Mouse (Mus musculus) neural tube, embryonic 13.5 days (tissue): ENCODE measurements at regions not wholly inside any gene's neighbourhood (a gene's known extent, or its start where the extent isn't known, plus 50 kb on each side); places are given as distances from the start of the nearest gene placed in this dataset.

Experiments used
- ATAC-seq: fragments of 200-750 bp; cut with Nextera tagmentation; 2 replicates; pipeline ENCODE4 v1.8.0; 2017; ENCODE audit warnings: low read depth, mild to moderate bottlenecking, moderate TSS enrichment, moderate library complexity
- H3K27ac ChIP-seq: fragments of 300-500 bp; sonication (generic); replicated peaks from 2 replicates; pipeline ENCODE4 v1.5.1; 2015; ENCODE audit warnings: moderate library complexity, mild to moderate bottlenecking, inconsistent platforms
- H3K27me3 ChIP-seq: fragments of 300-500 bp; sonication (generic); 2 replicates; pipeline ENCODE4 v1.6.1; 2015; ENCODE audit warnings: mild to moderate bottlenecking, inconsistent platforms
- H3K36me3 ChIP-seq: fragments of 300-500 bp; sonication (generic); 2 replicates; pipeline ENCODE4 v1.6.1; 2015; ENCODE audit warnings: mild to moderate bottlenecking, inconsistent platforms
- H3K4me1 ChIP-seq: fragments of 300-500 bp; sonication (generic); replicated peaks from 2 replicates; pipeline ENCODE4 v1.6.1; 2015; ENCODE audit warnings: inconsistent platforms
- H3K4me2 ChIP-seq: fragments of 300-500 bp; sonication (generic); 2 replicates; pipeline ENCODE4 v1.6.1; 2015; ENCODE audit warnings: inconsistent platforms, mild to moderate bottlenecking, moderate library complexity
- H3K4me3 ChIP-seq: fragments of 300-500 bp; sonication (generic); 2 replicates; pipeline ENCODE4 v1.5.1; 2015; ENCODE audit warnings: mild to moderate bottlenecking, inconsistent platforms
- H3K9ac ChIP-seq: fragments of 300-500 bp; sonication (generic); 2 replicates; pipeline ENCODE4 v1.6.1; 2015; ENCODE audit warnings: moderate library complexity, mild to moderate bottlenecking, inconsistent platforms
- H3K9me3 ChIP-seq: fragments of 300-500 bp; sonication (generic); 2 replicates; pipeline ENCODE4 v1.6.1; 2016; ENCODE audit warnings: inconsistent platforms
- WGBS: fragments of 180-500 bp; shearing (Covaris S2); methylation state at CpG from one replicate; pipeline ENCODE4 v1.1.7; 2015; 5-methylcytosine and 5-hydroxymethylcytosine counted together

DNA sequence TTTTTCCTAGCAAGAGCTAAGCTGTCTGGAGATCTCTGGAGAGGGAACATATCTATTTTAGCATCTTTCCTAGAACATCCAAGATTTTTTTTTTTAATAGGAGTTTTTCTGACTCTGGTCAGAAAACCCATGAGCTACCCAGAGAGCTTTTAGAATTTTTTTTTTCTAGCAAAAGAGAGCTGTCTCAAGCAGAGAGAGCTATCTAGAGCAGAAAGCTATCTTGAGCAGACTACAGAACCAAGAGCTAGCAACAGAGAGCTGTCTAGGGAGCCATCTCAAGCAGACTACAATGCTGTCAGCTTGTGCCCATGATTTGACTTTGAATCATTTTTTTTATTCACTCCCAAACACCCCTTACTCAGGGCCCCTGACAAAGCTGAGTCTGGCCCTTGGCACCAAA, 112.5 kb downstream of the Mbip start:
- H3K27me3 ChIP-seq: no peaks in the 10 kb centered on the region
- ATAC-seq: no peak
- H3K9ac ChIP-seq: no peak overlapping the region
- peaks cover 7% of the 10 kb centered on the region; the same call in 1 of the 2 replicates for H3K4me1 ChIP-seq
- H3K27ac ChIP-seq: no peak overlapping the region
- no peak overlapping the region for H3K4me2 ChIP-seq
- no peak overlapping the region for H3K4me3 ChIP-seq
- H3K9me3 ChIP-seq: no peaks in the 10 kb centered on the region
- no peaks in the 10 kb centered on the region for H3K36me3 ChIP-seq

- H3K9ac ChIP-seq: no peak overlapping the region
- no peak overlapping the region for H3K4me2 ChIP-seq
- H3K36me3 ChIP-seq: no peaks in the 10 kb centered on the region
- WGBS: 85% methylated on average over 3 of the region's 3 CpGs
- ATAC-seq: no peak
- no peaks in the 10 kb centered on the region for H3K27me3 ChIP-seq
- H3K9me3 ChIP-seq: no peaks in the 10 kb centered on the region
- H3K4me3 ChIP-seq: no peak overlapping the region
- H3K4me1 ChIP-seq: no peaks in the 10 kb centered on the region
- H3K27ac ChIP-seq: no peak overlapping the region
These were observed 121.4 kb downstream of the Mbip start for GRCm38 (mm10) chr12:56224142-56224895.

DNA sequence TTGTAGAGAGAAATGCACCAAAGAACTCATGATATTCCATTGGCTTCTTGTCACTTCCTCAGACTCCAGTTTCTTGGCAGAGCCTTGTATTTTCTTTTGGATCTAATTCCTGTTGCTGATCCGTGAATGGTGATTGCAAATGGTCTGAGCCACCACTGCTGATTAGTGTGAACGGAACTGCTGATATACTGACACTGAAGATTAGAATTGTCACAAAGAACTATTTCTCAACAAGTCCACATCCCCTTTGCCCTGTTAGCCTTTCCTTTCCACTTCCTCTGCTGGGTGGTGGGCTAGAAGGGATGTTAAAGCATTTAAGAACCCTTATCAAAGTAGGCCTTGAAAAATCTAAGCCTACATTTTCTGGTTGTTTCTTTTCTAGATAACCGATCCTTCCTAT, 152.2 kb downstream of the Mbip start:
- 85% methylated on average over 3 of the region's 3 CpGs for WGBS
- no peak overlapping the region for H3K4me3 ChIP-seq
- H3K27ac ChIP-seq: no peak overlapping the region
- no peak overlapping the region for H3K9ac ChIP-seq
- H3K9me3 ChIP-seq: no peaks in the 10 kb centered on the region
- no peak for ATAC-seq
- 0 out of 2 replicates have a peak, but pooled peaks cover 5% of the 10 kb centered on the region for H3K4me1 ChIP-seq
- no peak overlapping the region for H3K4me2 ChIP-seq
- H3K27me3 ChIP-seq: no peaks in the 10 kb centered on the region
- no peaks in the 10 kb centered on the region for H3K36me3 ChIP-seq

DNA sequence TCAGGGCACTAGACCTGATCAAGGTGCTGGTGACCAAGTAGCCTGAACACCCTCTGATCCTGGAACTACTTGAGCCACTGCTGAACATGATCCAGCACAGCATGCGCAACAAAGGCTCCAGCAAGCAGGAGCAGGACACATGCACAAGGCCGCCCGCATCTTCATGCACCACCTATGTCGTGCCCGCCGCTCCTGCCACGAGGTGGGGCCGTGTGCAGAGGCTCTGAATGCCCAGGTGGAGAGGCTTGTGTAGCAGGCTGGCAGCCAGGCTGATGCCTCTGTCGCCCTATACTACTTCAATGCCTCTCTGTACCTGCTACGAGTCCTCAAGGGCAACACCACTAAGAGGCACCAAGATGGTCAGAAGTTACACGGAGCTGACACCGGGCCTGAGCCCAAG, 156.1 kb downstream of the Mbip start:
- no peak for ATAC-seq

GRCm38 (mm10) chr12:56160736-56161135, 185.0 kb downstream of the Mbip start:
- no peak overlapping the region for H3K27ac ChIP-seq
- no peaks in the 10 kb centered on the region for H3K4me1 ChIP-seq
- no peak for ATAC-seq
- H3K9me3 ChIP-seq: no peaks in the 10 kb centered on the region
- no peaks in the 10 kb centered on the region for H3K36me3 ChIP-seq
- no peak overlapping the region for H3K4me2 ChIP-seq
- H3K9ac ChIP-seq: no peak overlapping the region
- WGBS: 67% methylated on average over 3 of the region's 3 CpGs
- H3K4me3 ChIP-seq: no peak overlapping the region
- no peaks in the 10 kb centered on the region for H3K27me3 ChIP-seq

More for the DNA sequence above, 156.1 kb downstream of the Mbip start:
- H3K27ac ChIP-seq: no peak overlapping the region
- H3K9ac ChIP-seq: no peak overlapping the region
- no peak overlapping the region for H3K4me2 ChIP-seq
- no peaks in the 10 kb centered on the region for H3K9me3 ChIP-seq
- H3K4me3 ChIP-seq: no peak overlapping the region
- H3K4me1 ChIP-seq: 0 out of 2 replicates have a peak, but pooled peaks cover 5% of the 10 kb centered on the region
- H3K36me3 ChIP-seq: no peaks in the 10 kb centered on the region
- WGBS: 91% methylated on average over 12 of the region's 12 CpGs
- no peaks in the 10 kb centered on the region for H3K27me3 ChIP-seq

DNA sequence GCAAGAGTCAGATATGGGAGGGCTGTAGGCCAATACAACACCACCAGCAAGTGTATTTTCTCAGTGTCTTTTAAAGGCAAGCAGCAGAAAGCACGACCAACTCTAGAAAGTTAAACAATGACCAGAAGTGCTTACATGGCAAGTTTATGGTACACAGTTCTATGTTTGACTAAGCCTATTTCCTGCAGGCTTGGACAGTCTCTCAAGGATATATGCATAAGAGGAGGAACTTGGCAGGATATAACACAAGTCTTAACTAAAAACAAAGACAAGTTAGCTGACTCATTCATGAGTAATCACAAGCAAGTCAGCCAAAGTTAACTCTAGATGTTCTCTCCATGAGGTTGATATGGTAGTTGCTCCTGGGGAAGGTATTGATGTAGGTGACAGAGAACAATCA, 201.3 kb downstream of the Mbip start:
- no peaks in the 10 kb centered on the region for H3K27me3 ChIP-seq
- no peaks in the 10 kb centered on the region for H3K9me3 ChIP-seq
- no peaks in the 10 kb centered on the region for H3K36me3 ChIP-seq
- no peak overlapping the region for H3K4me3 ChIP-seq
- H3K27ac ChIP-seq: no peak overlapping the region
- H3K4me2 ChIP-seq: no peak overlapping the region
- H3K4me1 ChIP-seq: no peaks in the 10 kb centered on the region
- ATAC-seq: no peak
- H3K9ac ChIP-seq: no peak overlapping the region
- WGBS: 67% methylated on average over 1 of the region's 1 CpGs

DNA sequence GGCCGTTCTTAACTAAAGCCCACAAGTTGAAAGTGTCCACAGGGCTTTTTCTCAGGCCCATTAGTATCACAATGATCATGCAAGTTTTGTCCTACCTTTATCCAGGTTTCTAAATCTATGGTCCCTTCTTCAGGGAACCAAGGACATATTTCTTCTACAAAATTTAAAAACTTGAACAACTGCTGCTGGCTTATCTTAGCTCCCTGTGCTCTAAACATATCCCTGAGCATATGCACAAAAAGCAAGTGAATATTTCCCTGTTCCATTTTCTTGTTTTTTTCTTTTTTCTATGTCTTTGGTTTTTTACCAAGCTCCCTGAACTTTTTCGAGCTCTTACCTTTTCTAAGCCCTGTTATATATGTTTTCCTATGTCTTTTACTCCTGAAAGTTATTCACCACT, 201.9 kb downstream of the Mbip start:
- no peaks in the 10 kb centered on the region for H3K4me1 ChIP-seq
- no peak overlapping the region for H3K27ac ChIP-seq
- H3K9ac ChIP-seq: no peak overlapping the region
- no peaks in the 10 kb centered on the region for H3K27me3 ChIP-seq
- no peaks in the 10 kb centered on the region for H3K36me3 ChIP-seq
- no peaks in the 10 kb centered on the region for H3K9me3 ChIP-seq
- H3K4me3 ChIP-seq: no peak overlapping the region
- no peak overlapping the region for H3K4me2 ChIP-seq
- ATAC-seq: no peak
- 76% methylated on average over 2 of the region's 2 CpGs for WGBS

DNA sequence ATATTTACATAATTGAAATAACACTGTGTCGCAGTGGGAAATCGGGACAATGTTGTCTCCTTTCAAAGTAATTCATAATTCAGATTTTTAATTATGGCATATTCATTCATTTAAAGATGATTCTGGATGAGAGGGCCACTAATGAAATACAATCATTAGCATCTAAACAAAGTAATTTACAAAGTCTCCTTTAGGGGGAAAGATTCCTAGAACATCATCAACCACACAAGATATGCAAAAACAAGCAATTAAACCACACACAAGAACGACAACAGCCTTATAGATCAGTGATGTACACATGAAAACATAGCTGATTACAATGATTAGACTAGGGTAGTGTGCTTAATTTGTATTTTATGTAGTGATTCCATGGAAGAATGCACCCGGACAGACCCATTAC, 231.2 kb downstream of the Mbip start:
- no peaks in the 10 kb centered on the region for H3K27me3 ChIP-seq
- H3K4me2 ChIP-seq: no peak overlapping the region
- no peaks in the 10 kb centered on the region for H3K36me3 ChIP-seq
- ATAC-seq: no peak
- no peak overlapping the region for H3K27ac ChIP-seq
- no peak overlapping the region for H3K4me3 ChIP-seq
- no peaks in the 10 kb centered on the region for H3K9me3 ChIP-seq
- H3K9ac ChIP-seq: no peak overlapping the region
- H3K4me1 ChIP-seq: no peaks in the 10 kb centered on the region
- 66% methylated on average over 4 of the region's 4 CpGs for WGBS

DNA sequence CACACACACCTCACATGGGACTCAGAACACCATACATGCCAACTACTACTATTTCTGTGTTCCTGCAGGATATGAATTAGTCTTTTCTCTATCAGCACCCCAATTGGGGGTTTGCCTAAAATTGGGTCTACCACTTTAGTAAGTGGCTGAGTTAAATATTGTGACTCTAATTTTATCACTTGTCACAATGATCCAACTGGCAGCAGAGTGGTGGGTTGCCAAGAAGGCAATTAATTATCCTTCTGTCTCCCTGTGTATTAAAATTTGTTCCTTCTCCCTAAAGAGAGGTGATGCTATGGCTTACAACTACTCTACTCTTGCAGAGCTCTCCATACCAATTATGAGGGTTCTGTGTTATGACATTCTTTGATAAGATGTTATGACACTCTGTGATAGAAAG, 245.3 kb downstream of the Brms1l start:
- Histone ChIP-seq H3K9me3 (no peaks in the 10 kb centered on the region), H3K27me3 (no peaks in the 10 kb centered on the region), H3K27ac (no peak overlapping the region), H3K4me1 (no peaks in the 10 kb centered on the region), H3K36me3 (no peaks in the 10 kb centered on the region), H3K4me3 (no peak overlapping the region), H3K4me2 (no peak overlapping the region), H3K9ac (no peak overlapping the region)
- ATAC-seq: no peak

DNA sequence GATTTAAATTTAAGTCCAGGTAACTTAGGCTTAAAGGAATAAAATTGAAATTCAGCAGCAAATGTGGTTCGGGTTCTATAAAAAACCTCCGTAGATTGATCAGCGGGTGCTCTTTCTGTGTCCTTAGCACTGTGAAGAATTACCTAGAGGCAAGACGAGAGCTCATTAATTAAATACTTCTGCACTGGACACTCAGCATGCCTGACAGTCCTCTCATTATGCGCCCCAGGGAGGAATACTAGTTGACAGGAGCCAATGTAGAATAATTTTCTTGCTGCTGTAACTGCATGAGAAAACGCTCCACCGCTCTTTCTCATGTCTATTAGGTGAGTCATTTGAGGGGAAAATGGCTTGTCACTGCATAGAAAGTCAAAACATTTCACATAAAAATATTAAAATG, 228.1 kb downstream of the Brms1l start:
- H3K27ac ChIP-seq: no peak overlapping the region
- H3K36me3 ChIP-seq: no peaks in the 10 kb centered on the region
- H3K4me3 ChIP-seq: no peak overlapping the region
- H3K4me2 ChIP-seq: no peak overlapping the region
- no peaks in the 10 kb centered on the region for H3K9me3 ChIP-seq
- 0 out of 2 replicates have a peak, but pooled peaks cover 4% of the 10 kb centered on the region for H3K4me1 ChIP-seq
- no peak overlapping the region for H3K9ac ChIP-seq
- 51% methylated on average over 7 of the region's 7 CpGs for WGBS
- no peak for ATAC-seq
- H3K27me3 ChIP-seq: peaks cover 6% of the 10 kb centered on the region; the same call in 1 of the 2 replicates

DNA sequence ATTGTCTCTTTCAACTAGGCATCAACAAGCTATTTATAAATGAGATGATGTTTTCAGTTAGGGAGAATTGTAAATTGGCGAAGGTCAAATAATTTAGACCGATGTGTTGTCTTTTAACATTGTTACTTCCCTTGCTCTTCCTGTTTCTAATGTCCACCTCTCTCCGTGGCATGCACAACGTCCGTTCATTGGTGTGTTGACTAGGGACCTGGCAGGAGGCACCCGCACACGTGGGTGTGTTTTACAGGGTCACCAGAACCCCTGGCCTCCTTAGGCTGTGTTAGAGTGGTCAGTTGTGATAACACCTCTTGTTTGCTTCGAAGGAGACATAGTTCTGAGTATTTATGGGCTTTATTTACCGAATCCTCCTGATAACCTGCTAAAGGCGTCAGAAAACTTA, 222.8 kb downstream of the Brms1l start:
- H3K4me2 ChIP-seq: no peak overlapping the region
- no peak overlapping the region for H3K9ac ChIP-seq
- H3K9me3 ChIP-seq: no peaks in the 10 kb centered on the region
- WGBS: 84% methylated on average over 10 of the region's 10 CpGs
- H3K27me3 ChIP-seq: peaks cover 15% of the 10 kb centered on the region; the same call in 1 of the 2 replicates
- H3K4me1 ChIP-seq: no peaks in the 10 kb centered on the region
- no peak overlapping the region for H3K4me3 ChIP-seq
- H3K36me3 ChIP-seq: no peaks in the 10 kb centered on the region
- ATAC-seq: no peak
- no peak overlapping the region for H3K27ac ChIP-seq

GRCm38 (mm10) chr12:56058463-56058862, 222.3 kb downstream of the Brms1l start:
- no peak overlapping the region for H3K4me2 ChIP-seq
- ATAC-seq: peak; percentile 84; the same call in 1 of the 2 replicates
- H3K4me3 ChIP-seq: no peak overlapping the region
- peaks cover 15% of the 10 kb centered on the region; the same call in 1 of the 2 replicates for H3K27me3 ChIP-seq
- H3K4me1 ChIP-seq: no peaks in the 10 kb centered on the region
- no peak overlapping the region for H3K9ac ChIP-seq
- 12% methylated on average over 17 of the region's 17 CpGs for WGBS
- H3K36me3 ChIP-seq: no peaks in the 10 kb centered on the region
- no peaks in the 10 kb centered on the region for H3K9me3 ChIP-seq
- no peak overlapping the region for H3K27ac ChIP-seq

GRCm38 (mm10) chr12:56055382-56055781, 219.3 kb downstream of the Brms1l start:
- H3K4me3 ChIP-seq: no peak overlapping the region
- H3K27me3 ChIP-seq: 0 out of 2 replicates have a peak, but pooled peaks cover 11% of the 10 kb centered on the region
- ATAC-seq: no peak
- 83% methylated on average over 6 of the region's 6 CpGs for WGBS
- H3K27ac ChIP-seq: no peak overlapping the region
- H3K4me1 ChIP-seq: no peaks in the 10 kb centered on the region
- no peak overlapping the region for H3K9ac ChIP-seq
- no peaks in the 10 kb centered on the region for H3K36me3 ChIP-seq
- no peaks in the 10 kb centered on the region for H3K9me3 ChIP-seq
- H3K4me2 ChIP-seq: no peak overlapping the region
